Comparison of ENCODE assay signal across 8 mouse cellular contexts in the genomic region with DNA sequence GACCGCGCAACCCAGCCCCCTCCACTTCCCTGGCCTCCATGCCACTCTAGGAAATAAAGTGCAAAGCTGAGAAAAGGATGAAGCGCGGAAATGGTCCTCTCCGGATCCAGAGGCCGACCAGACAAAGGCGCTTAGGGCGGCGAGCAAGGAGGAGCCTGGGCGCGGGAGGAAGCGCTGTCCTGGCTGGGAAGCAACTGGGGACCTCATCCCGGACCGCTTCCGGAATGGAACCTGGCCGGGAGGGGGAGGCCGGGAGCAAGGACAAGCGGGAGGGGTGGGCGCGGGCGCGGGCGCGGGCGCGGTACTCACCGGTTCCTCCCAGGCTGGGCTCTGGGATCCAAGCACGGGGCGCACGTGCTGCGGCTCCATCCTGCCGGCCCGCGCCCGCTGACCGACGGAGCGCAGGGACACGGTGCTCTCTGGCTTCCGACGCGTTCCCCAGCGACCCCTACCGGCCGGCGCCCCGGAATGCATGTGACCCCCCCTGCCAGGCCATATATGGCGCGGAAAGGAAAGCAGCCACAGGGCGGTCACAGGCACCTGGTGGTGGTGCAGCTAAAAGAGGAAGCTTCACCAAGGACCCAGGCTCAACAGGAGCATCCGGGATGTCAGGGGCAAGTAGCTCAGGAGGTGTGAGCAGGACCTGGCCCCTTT. TPM values are rescaled to one million over a fixed set of nuclear protein-coding genes. Genes with fewer than 3 reads are reported as not detected.
A peak's percentile ranks its signal among the peaks of the same experiment; 100 is the strongest.
DNase-seq lines count a peak whose midpoint lies in the region; ATAC-seq lines count a peak whose summit lies in the region.
"Not testable (repeated sequence)": the region's sequence is repeated elsewhere in the genome, so short reads cannot be mapped to it uniquely, and the experiment has no call there.

A gene (minus strand): TSS at position 394 of the 654 bp plus-strand sequence.

- not testable (repeated sequence) for H3K36me3 ChIP-seq in liver, embryonic 13.5 days; neural tube, embryonic 11.5 days (ENCODE audit: control insufficient read depth, insufficient read depth, low read length)

- H3K27me3 ChIP-seq in liver, embryonic 13.5 days; neural tube, embryonic 11.5 days (ENCODE audit: control insufficient read depth, insufficient read depth, low read length): not testable (repeated sequence)

- H3K9ac ChIP-seq in liver, embryonic 13.5 days = not testable (repeated sequence)
- 0 out of 2 replicates have a peak within 1 kb of the TSS, but pooled peaks have one; percentile 18 for H3K9ac ChIP-seq in neural tube, embryonic 11.5 days (ENCODE audit: low read length)

- H3K9me3 ChIP-seq in liver, embryonic 13.5 days (replicated peaks); neural tube, embryonic 11.5 days (ENCODE audit: control insufficient read depth, low read length): not testable (repeated sequence)

- intact Hi-C loops in heart, postnatal 25 days (cut with DNase I) = not testable (repeated sequence)

- H3K27ac ChIP-seq in liver, embryonic 13.5 days; neural tube, embryonic 11.5 days (ENCODE audit: low read depth, low read length): not testable (repeated sequence)

- 2% methylated on average over 37 of the region's 51 CpGs for WGBS in liver, embryonic 13.5 days (ENCODE audit: insufficient replicate concordance)
- WGBS in neural tube, embryonic 11.5 days = 2% methylated on average over 21 of the region's 51 CpGs

- peak within 1 kb of the TSS; percentile 43 for H3K4me2 ChIP-seq in liver, embryonic 13.5 days
- H3K4me2 ChIP-seq in neural tube, embryonic 11.5 days (ENCODE audit: low read depth) = peak within 1 kb of the TSS; percentile 38

- not testable (repeated sequence) for ATAC-seq in liver, embryonic 13.5 days (ENCODE audit: low read depth)
- ATAC-seq in neural tube, embryonic 11.5 days (ENCODE audit: insufficient read depth, low FRiP score, low TSS enrichment) = peak; percentile 92

- peak; percentile 27 for DNase-seq in ES-CJ7 (ENCODE audit: low read depth, low spot score)
- peak; percentile 5 for DNase-seq in cerebellum, adult 9-11 months
- DNase-seq in forelimb bud, embryonic 11.5 days (ENCODE audit: low read depth, low spot score) = peak; percentile 64
- peak; percentile 14 for DNase-seq in heart, postnatal 25 days (ENCODE audit: low spot score)
- peak; percentile 25 to 59 for DNase-seq in kidney, postnatal 36 days
- DNase-seq in liver, embryonic 13.5 days = not testable (repeated sequence)
- peak; percentile 85 for DNase-seq in neural tube, embryonic 11.5 days (ENCODE audit: low spot score)
- DNase-seq in telencephalon, adult 2 months (ENCODE audit: low read depth, low spot score) = peak; percentile 1

- H3K4me1 ChIP-seq in liver, embryonic 13.5 days (replicated peaks); neural tube, embryonic 11.5 days (ENCODE audit: control insufficient read depth, insufficient read depth, low read length): not testable (repeated sequence)

- peak within 1 kb of the TSS; percentile 14; the same call in 1 of the 2 replicates for H3K4me3 ChIP-seq in liver, embryonic 13.5 days (replicated peaks)
- H3K4me3 ChIP-seq in neural tube, embryonic 11.5 days (ENCODE audit: low read depth, low read length) = peak within 1 kb of the TSS; percentile 23

RNA-seq across cellular contexts. Expression of the gene that starts here (rescaled TPM):
- total RNA-seq in heart, postnatal 25 days (2021) = under 1 TPM in 1 of 2 experiments, not detected in 1; 0.16 TPM
- polyA plus RNA-seq in liver, embryonic 13.5 days (2015; fragmentation: Nextera tagmentation; extraction: Ambion mirVana) = 0.08 and 0.09 TPM in 2 replicates
- 2.7 and 3.1 TPM in 2 replicates for polyA plus RNA-seq in neural tube, embryonic 11.5 days (2014; fragmentation: Nextera tagmentation; extraction: Ambion mirVana)

Comparison
In these comparisons a context has a peak if more than half of its experiments do, and no peak if none do; other contexts are left out.
1. Peak in DNase-seq in heart, postnatal 25 days; RNA of the gene not detected or under 1 TPM.